Mouse (Mus musculus) left cerebral cortex, adult 11 months (tissue): Measurements from ENCODE around the gene Uqcrq.
"Not testable (repeated sequence)": the region's sequence is repeated elsewhere in the genome, so short reads cannot be mapped to it uniquely, and the experiment has no call there.

Experiments used
- DNase-seq: peaks from one replicate; pipeline ENCODE4 v3.0.0; 2022; ENCODE audit warnings: low spot score

Gene Uqcrq

GRCm38 (mm10) chr11:53451361-53451760 lies 20.7 kb upstream of the Uqcrq start:
- DNase-seq: no peak

- no peak for DNase-seq
These were observed 19.6 kb upstream of the Uqcrq start for GRCm38 (mm10) chr11:53450070-53450705.

DNA sequence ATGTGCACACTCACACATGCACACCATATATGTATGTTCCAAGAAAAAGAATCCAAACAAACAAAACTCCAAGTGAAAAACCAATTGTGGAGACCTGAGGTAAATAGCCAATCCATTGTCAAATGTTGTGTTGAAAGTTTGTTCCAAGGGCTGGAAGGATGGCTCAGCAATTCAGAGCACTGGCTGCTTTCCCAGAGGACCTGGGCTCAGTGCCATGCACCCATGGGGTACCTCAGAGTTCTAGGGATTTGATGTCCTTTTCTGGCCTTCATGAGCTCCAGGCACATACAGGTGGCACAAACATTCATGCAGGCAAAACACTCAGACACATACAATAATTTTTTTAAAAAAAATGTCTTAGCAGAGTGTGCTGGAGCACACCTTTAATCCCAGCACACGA lies 17.9 kb upstream of the Uqcrq start:
- DNase-seq: no peak

GRCm38 (mm10) chr11:53447996-53448395 lies 17.4 kb upstream of the Uqcrq start:
- DNase-seq: no peak

- no peak for DNase-seq
These were observed 15.6 kb upstream of the Uqcrq start for GRCm38 (mm10) chr11:53446183-53446582.

DNA sequence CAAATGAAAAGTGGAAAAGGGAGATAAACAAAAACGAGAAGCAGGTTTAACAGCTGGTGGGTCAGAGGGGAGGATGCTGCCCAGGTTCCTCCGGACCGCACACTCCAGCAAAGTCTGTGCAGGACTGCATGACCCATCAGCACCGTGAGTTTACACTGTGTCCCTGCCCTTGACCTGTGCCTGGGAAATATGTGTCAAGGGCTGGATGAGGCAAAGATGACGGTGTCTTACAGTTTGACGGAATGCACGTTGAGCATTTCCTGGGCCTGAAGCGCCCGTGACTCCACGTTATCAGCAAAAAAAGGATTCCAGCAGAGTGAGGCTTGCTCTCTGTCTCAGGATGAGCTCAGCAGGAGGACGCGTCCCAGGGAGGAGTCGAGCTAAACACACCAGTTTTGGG lies 14.9 kb upstream of the Uqcrq start:
- DNase-seq: no peak

DNA sequence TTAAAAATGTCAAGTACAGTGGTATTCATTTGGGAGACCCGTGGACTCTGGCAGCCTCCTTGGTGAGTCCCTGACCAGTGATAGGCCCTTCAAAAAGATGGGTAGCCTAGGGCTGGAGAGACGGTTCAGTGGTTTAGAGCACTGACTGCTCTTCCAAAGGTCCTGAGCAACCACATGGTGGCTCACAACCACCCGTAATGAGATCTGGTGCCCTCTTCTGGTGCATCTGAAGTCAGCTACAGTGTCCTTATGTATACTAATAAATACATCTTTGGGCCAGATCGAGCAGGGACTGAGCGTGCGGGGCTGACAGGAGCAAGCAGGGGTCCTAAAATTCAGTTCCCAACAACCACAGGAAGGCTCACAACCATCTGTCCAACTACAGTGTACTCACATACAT lies 13.2 kb upstream of the Uqcrq start:
- no peak for DNase-seq

GRCm38 (mm10) chr11:53441921-53442320 lies 11.3 kb upstream of the Uqcrq start:
- DNase-seq: no peak

DNA sequence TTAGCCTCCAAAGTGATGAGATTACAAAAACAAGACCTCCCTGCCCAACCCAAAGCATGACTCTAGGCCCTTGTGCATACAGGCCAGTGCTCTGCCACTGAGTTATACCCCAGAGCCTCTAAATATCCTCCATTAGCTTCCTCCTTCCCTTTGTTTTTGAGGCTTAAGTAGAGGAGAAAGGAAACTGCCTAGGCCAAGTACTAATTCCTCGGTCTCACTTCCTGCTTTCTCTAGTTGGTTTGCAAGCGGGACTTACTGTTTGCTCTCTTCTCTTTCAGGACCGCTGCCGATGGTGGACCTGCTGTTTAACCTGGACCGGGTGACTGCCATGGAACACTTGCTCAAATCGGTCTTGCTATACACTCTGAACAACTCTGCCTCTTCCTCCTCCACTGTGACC lies 5.7 kb upstream of the Uqcrq start:
- no peak for DNase-seq

- DNase-seq: no peak
These were observed 4.9 kb upstream of the Uqcrq start for GRCm38 (mm10) chr11:53435504-53435903.

GRCm38 (mm10) chr11:53433057-53433456 lies 2.4 kb upstream of the Uqcrq start:
- DNase-seq: no peak

DNA sequence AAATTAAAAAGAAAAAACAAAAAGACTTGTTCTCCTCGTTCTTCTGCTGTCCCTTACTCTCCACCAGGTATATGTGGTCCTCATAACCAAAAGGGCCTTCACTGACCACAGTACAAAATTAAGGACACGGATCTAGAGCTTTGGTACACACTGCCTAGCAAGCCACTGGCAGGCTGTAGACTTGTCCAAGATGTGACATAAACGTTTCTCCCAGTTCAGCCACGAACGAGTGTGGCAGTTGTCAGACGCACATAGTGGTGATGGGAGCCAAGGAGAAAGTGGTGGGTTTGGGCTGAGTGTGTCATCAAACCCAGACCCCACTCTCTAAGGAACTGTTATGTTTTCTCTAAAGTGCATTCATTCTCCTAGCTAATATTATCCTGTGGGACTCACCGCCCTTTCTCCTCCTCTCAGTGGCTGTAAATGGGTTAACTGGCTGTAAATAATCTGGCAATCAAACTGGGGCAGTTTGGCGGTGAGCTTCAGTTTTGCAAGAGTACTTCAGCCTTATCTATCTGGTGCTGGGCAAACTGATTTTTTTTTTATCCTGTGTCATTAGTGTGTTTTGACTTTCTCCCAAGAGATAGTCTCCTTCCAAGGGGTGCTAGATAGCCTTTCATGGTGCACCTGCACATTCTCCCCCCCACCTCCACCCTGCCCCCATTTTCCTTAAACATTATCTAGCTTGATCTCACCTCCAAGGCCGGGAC lies 871 bp upstream of the Uqcrq start:
- DNase-seq: no peak

- peak; percentile 34 for DNase-seq
These were observed 346 bp downstream of the Uqcrq start for GRCm38 (mm10) chr11:53430300-53430669.

GRCm38 (mm10) chr11:53429182-53429581 lies 1.4 kb downstream of the Uqcrq start:
- DNase-seq: no peak

- DNase-seq: no peak
These were observed 1.9 kb downstream of the Uqcrq start for GRCm38 (mm10) chr11:53428716-53429057.

DNA sequence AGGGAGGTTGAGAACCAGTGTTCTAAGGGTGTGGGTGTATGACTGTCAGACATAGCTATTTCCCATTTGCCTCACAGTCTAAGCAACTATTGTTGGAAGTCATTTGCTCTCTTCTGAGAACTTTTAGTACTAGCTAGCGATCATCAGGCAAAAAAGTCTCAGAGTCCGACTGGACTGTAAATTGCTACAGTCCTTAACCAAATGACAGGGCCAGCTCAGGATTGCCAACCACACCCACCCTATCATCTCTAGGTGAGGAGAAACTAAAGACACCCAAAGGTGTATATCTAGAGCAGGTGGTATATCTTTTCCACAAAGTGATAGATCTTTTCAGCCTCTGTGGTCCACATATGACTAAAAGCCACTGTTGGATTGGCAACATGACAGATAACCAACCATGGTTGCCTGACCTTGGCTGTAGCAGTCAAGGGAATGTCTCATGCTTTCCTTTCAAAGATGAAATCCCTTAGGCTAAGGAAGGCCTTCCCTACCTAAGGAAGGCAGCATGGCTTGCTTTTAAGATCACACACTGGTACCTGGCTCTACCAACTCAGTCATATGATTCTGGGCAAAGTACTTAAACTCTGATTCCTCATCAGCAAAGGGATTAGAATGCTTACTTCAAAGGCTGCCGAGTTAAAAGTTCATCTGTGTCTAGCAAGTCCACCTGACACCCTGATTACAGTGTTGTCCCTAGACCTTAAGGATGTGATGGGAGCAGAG lies 2.5 kb downstream of the Uqcrq start:
- no peak for DNase-seq

- DNase-seq: not testable (repeated sequence)
These were observed 3.7 kb downstream of the Uqcrq start for GRCm38 (mm10) chr11:53426914-53427313.

DNA sequence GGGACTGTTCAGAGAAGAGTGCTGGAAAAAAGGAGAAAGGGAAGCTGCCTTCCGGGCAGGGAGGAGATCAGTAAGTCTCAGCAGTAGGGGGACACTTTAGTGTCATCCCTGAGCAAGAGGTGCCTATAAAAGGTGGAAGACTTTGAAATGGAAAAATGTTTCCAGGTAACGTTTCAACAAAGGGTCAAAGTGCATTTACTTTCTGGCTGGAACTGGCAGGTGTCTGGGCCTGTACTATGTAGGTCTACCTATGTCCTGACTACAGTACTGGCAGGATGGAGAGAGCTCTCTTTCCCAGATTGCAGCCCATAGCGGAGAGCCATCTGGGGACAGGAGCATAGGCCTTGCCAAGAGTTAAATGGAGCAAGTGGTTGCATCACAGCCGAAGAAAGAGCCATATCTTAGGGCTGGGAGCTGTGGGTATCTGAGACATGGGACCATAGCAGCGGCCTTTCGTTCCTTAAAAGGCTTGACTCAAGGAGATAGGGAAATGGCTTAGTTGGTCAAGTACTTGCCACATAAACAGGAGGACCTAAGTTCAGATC lies 4.8 kb downstream of the Uqcrq start:
- DNase-seq: no peak

GRCm38 (mm10) chr11:53425251-53425650 lies 5.4 kb downstream of the Uqcrq start:
- DNase-seq: no peak

- DNase-seq: no peak
These were observed 5.8 kb downstream of the Uqcrq start for GRCm38 (mm10) chr11:53424826-53425225.

GRCm38 (mm10) chr11:53423036-53423435 lies 7.6 kb downstream of the Uqcrq start, which contains the start of gene Leap2:
Gene Leap2, minus strand, starts transcription at chr11:53423170.
- DNase-seq: no peak

GRCm38 (mm10) chr11:53418048-53418447 lies 12.6 kb downstream of the Uqcrq start:
- no peak for DNase-seq

DNA sequence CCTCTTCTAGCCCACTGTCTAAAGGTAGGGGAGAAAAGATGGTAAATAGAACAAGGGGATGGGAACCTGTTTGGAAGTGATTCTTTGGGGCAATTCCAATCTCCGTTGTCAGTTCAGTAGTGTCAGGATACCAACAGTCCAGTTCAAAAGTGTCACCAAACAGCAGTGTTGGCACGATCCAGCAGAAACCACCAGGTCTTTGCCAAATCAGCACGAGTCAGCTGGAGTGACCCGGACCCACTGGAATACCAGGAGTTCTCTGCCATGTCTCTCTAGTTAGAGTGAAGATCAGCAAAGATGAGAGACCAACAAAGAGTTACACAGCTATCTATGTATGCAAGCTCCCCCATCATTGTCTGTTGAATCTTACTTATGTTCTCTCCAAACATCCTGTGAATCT lies 16.8 kb downstream of the Uqcrq start:
- no peak for DNase-seq
